Mouse (Mus musculus) myocyte (in vitro differentiated cells): ENCODE measurements around the gene Rtp3.

Source experiments
- E2F4 ChIP-seq: IDR thresholded peaks from one replicate; pipeline ENCODE4 v1.6.1; 2011; ENCODE audit warnings: mild to moderate bottlenecking, control low read depth, moderate library complexity; ENCODE audit not compliant: insufficient read depth
- MAX ChIP-seq: IDR thresholded peaks from one replicate; pipeline ENCODE4 v1.6.1; 2011; ENCODE audit warnings: low read depth, mild to moderate bottlenecking, control low read depth
- MYOD1 ChIP-seq, 3 experiments: IDR thresholded peaks; one replicate each; pipeline ENCODE4 v1.6.1; 2011; ENCODE audit warnings: control low read depth in 2 of 3, low read depth in 2 of 3, mild to moderate bottlenecking in 2 of 3, moderate library complexity in 1 of 3; ENCODE audit not compliant: insufficient read length in 2 of 3, control insufficient read depth in 1 of 3
- MYOG ChIP-seq, 3 experiments: IDR thresholded peaks; one replicate each; pipeline ENCODE4 v1.6.1; 2011; ENCODE audit warnings: control low read depth in 2 of 3, low read depth in 2 of 3, mild to moderate bottlenecking in 2 of 3; ENCODE audit not compliant: insufficient read length in 2 of 3, control insufficient read depth in 1 of 3, insufficient read depth in 1 of 3
- POLR2A ChIP-seq: IDR thresholded peaks from one replicate; pipeline ENCODE4 v1.6.1; 2011; ENCODE audit warnings: low read depth, mild to moderate bottlenecking, control low read depth, moderate library complexity; ENCODE audit not compliant: insufficient read length
- POLR2AphosphoS2 ChIP-seq: IDR thresholded peaks from one replicate; pipeline ENCODE4 v1.6.1; 2011; ENCODE audit warnings: low read depth, control low read depth; ENCODE audit not compliant: insufficient read length
- REST ChIP-seq: IDR thresholded peaks from one replicate; pipeline ENCODE4 v1.6.1; 2011; ENCODE audit warnings: mild to moderate bottlenecking, control low read depth, moderate library complexity; ENCODE audit not compliant: insufficient read depth, insufficient read length
- TCF12 ChIP-seq: IDR thresholded peaks from one replicate; pipeline ENCODE4 v1.6.1; 2011; ENCODE audit warnings: mild to moderate bottlenecking, control low read depth; ENCODE audit not compliant: poor library complexity, insufficient read depth, severe bottlenecking
- USF1 ChIP-seq: IDR thresholded peaks from one replicate; pipeline ENCODE4 v1.6.1; 2011; ENCODE audit warnings: low read depth, mild to moderate bottlenecking, control low read depth, moderate library complexity

GRCm38 (mm10) chr9:110997245-110997644 lies 6.9 kb upstream of the Rtp3 start:
- no peak for TF ChIP-seq POLR2A
- TF ChIP-seq MYOD1 (IDR thresholded peaks at IDR 0.05; ENCODE audit: control insufficient read depth in 1 of 3, insufficient read length in 2 of 3, low read depth in 2 of 3), result no peak
- TF ChIP-seq USF1, result no peak
- no peak for TF ChIP-seq E2F4
- TF ChIP-seq POLR2AphosphoS2, result no peak
- TF ChIP-seq MYOG (IDR thresholded peaks at IDR 0.05; ENCODE audit: control insufficient read depth in 1 of 3, insufficient read depth in 1 of 3, insufficient read length in 2 of 3, low read depth in 2 of 3), result no peak
- TF ChIP-seq TCF12, result no peak
- no peak for TF ChIP-seq MAX
- TF ChIP-seq REST, result no peak
